Mouse (Mus musculus): ENCODE results near the gene Pik3ca. TPM values are rescaled to one million over a fixed set of nuclear protein-coding genes. Genes with fewer than 3 reads are reported as not detected.

Gene Pik3ca
- polyA plus RNA-seq, 1 experiment from 2014 or later, result 8.7 TPM

GRCm38 (mm10) chr3:32373236-32373635 lies 24.2 kb upstream of the Pik3ca start:
- WGBS, result 80% methylated on average over 6 of the region's 6 CpGs
- Histone ChIP-seq H3K9ac (no peak overlapping the region), H3K4me3 (no peak overlapping the region), H3K27ac (ENCODE audit: poor library complexity, severe bottlenecking) (no peak overlapping the region), H3K36me3 (no peaks in the 10 kb centered on the region), H3K27me3 (replicated peaks) (no peaks in the 10 kb centered on the region), H3K9me3 (replicated peaks) (no peaks in the 10 kb centered on the region), H3K4me2 (no peak overlapping the region), H3K4me1 (replicated peaks) (no peaks in the 10 kb centered on the region)
- no peak for ATAC-seq (ENCODE audit: insufficient number of reproducible peaks, low FRiP score)

GRCm38 (mm10) chr3:32379891-32380290 lies 17.6 kb upstream of the Pik3ca start:
- no peak overlapping the region for H3K4me3 ChIP-seq
- no peaks in the 10 kb centered on the region for H3K36me3 ChIP-seq
- 36% methylated on average over 2 of the region's 2 CpGs for WGBS
- H3K27ac ChIP-seq (ENCODE audit: poor library complexity, severe bottlenecking), result no peak overlapping the region
- H3K4me2 ChIP-seq, result no peak overlapping the region
- ATAC-seq (ENCODE audit: insufficient number of reproducible peaks, low FRiP score), result no peak
- no peaks in the 10 kb centered on the region for H3K4me1 ChIP-seq (replicated peaks)
- no peak overlapping the region for H3K9ac ChIP-seq
- no peaks in the 10 kb centered on the region for H3K27me3 ChIP-seq (replicated peaks)
- H3K9me3 ChIP-seq (replicated peaks), result no peaks in the 10 kb centered on the region

- no peak overlapping the region for H3K27ac ChIP-seq (ENCODE audit: poor library complexity, severe bottlenecking)
- no peaks in the 10 kb centered on the region for H3K27me3 ChIP-seq (replicated peaks)
- ATAC-seq (ENCODE audit: insufficient number of reproducible peaks, low FRiP score), result no peak
- H3K4me2 ChIP-seq, result no peak overlapping the region
- no peaks in the 10 kb centered on the region for H3K4me1 ChIP-seq (replicated peaks)
- no peaks in the 10 kb centered on the region for H3K9me3 ChIP-seq (replicated peaks)
- H3K36me3 ChIP-seq, result no peaks in the 10 kb centered on the region
- H3K9ac ChIP-seq, result no peak overlapping the region
- H3K4me3 ChIP-seq, result no peak overlapping the region
- WGBS, result 63% methylated on average over 3 of the region's 3 CpGs
Observed at GRCm38 (mm10) chr3:32381556-32381955, 15.9 kb upstream of the Pik3ca start.

DNA sequence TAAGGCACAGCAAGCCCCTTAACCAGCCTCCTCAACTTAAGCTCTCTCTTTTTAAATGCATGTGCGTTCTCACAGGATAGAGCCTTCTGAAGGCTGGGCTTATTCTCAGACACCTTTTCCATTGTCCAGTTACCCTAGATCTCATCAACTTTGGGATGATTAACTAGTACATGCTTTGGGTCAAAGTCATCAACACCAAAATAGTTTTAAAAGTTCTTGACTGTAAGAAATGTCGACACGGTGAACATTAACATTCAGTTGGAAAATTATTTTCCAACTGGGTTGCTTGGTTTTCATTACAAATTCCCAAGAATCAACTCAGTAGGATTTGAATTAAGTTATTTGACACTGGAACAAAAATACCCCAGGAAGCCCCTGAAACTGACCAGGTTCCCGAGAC lies 4.6 kb upstream of the Pik3ca start:
- 81% methylated on average over 4 of the region's 4 CpGs for WGBS
- H3K9me3 ChIP-seq (replicated peaks), result no peaks in the 10 kb centered on the region
- no peak overlapping the region for H3K4me2 ChIP-seq
- no peaks in the 10 kb centered on the region for H3K4me1 ChIP-seq (replicated peaks)
- ATAC-seq (ENCODE audit: insufficient number of reproducible peaks, low FRiP score), result no peak
- no peak overlapping the region for H3K4me3 ChIP-seq
- no peak overlapping the region for H3K9ac ChIP-seq
- H3K27me3 ChIP-seq (replicated peaks), result no peaks in the 10 kb centered on the region
- H3K27ac ChIP-seq (ENCODE audit: poor library complexity, severe bottlenecking), result no peak overlapping the region
- no peaks in the 10 kb centered on the region for H3K36me3 ChIP-seq

GRCm38 (mm10) chr3:32393986-32394385 lies 3.5 kb upstream of the Pik3ca start:
- no peak overlapping the region for H3K27ac ChIP-seq (ENCODE audit: poor library complexity, severe bottlenecking)
- H3K36me3 ChIP-seq, result no peaks in the 10 kb centered on the region
- H3K4me1 ChIP-seq (replicated peaks), result peaks cover 5% of the 10 kb centered on the region
- H3K4me3 ChIP-seq, result no peak overlapping the region
- no peak overlapping the region for H3K4me2 ChIP-seq
- no peaks in the 10 kb centered on the region for H3K27me3 ChIP-seq (replicated peaks)
- ATAC-seq (ENCODE audit: insufficient number of reproducible peaks, low FRiP score), result no peak
- WGBS, result 84% methylated on average over 8 of the region's 8 CpGs
- H3K9ac ChIP-seq, result no peak overlapping the region
- H3K9me3 ChIP-seq (replicated peaks), result no peaks in the 10 kb centered on the region

DNA sequence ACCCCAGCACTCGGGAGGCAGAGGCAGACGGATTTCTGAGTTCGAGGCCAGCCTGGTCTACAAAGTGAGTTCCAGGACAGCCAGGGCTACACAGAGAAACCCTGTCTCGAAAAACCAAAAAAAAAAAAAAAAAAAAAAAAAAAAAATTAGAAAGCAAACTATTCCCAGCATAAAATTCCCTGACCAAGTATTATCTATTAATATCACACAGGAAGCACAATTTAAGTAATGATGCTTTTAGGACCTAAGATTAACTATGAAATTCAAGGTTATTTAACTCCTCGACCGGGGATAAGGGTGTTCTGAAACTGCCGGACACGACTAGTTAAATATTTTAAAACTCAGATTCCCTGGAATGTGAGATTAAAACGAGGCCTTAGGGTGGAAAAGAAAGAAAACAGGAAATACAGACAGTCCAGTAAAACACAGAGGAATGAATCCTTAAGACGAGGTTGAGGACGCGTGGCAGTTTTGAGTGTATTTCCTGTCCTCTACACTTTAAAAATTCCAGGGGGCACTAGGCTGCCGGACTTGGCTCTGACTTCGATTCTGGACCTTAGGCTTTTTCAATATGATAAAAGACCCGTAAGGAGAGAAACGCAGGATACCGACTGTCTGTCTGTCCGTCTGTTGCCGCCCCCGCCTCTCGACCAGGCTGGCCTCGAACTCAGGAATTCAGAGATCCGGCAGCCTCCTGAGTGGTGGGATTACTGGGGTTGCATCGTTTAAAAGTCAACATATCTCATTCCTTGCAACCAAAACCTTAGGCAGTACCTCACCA lies 1.5 kb upstream of the Pik3ca start:
- H3K27me3 ChIP-seq (replicated peaks), result no peaks in the 10 kb centered on the region
- WGBS, result 18% methylated on average over 23 of the region's 24 CpGs
- no peak for ATAC-seq (ENCODE audit: insufficient number of reproducible peaks, low FRiP score)
- H3K36me3 ChIP-seq, result no peaks in the 10 kb centered on the region
- H3K4me2 ChIP-seq, result peak overlapping the region; percentile 79
- no peaks in the 10 kb centered on the region for H3K9me3 ChIP-seq (replicated peaks)
- H3K4me3 ChIP-seq, result peak overlapping the region; percentile 92
- peak overlapping the region; percentile 69 for H3K9ac ChIP-seq
- peak overlapping the region; percentile 98 for H3K27ac ChIP-seq (ENCODE audit: poor library complexity, severe bottlenecking)
- H3K4me1 ChIP-seq (replicated peaks), result peaks cover 19% of the 10 kb centered on the region

DNA sequence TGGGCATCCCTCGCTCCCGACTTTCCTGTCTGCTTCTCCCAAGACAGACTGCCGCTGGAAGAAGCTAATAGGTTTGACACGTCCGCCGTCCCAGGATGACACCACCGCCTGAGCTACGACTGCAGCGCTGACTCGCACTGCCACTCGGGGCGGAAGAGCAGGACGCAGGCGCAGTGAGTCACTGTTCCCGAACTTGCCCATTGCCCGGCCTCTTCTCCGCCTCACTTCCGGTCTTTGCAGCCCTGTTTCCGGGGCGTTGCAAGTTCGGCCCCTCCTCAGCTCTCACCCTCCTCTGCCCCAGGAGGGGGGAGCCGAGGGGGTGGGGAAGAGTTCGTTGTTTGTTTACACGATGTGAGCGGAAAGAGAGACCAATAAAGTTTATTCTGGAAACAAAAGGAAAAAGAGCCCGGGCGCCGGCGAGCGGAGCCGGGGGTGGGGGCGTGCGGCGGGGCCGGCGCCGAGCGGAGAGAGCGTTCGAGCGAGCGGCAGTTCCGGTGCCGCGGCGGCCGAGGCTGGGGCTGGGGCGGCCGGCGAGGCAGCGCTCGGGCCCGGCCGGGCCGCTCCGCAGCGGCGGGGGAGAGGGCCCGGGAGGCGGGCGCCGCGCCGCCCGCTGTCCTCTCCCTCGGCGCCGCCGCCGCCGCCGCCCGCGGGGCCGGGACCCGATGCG lies 544 bp upstream of the Pik3ca start:
- H3K27me3 ChIP-seq (replicated peaks), result no peaks in the 10 kb centered on the region
- peaks cover 26% of the 10 kb centered on the region for H3K4me1 ChIP-seq (replicated peaks)
- peak overlapping the region; percentile 79 for H3K4me2 ChIP-seq
- no peaks in the 10 kb centered on the region for H3K36me3 ChIP-seq
- no peaks in the 10 kb centered on the region for H3K9me3 ChIP-seq (replicated peaks)
- peak overlapping the region; percentile 98 for H3K27ac ChIP-seq (ENCODE audit: poor library complexity, severe bottlenecking)
- WGBS, result under 1% methylated on average over 62 of the region's 77 CpGs
- ATAC-seq (ENCODE audit: insufficient number of reproducible peaks, low FRiP score), result peak; percentile 98
- peak overlapping the region; percentile 92 for H3K4me3 ChIP-seq
- peak overlapping the region; percentile 95 for H3K9ac ChIP-seq

DNA sequence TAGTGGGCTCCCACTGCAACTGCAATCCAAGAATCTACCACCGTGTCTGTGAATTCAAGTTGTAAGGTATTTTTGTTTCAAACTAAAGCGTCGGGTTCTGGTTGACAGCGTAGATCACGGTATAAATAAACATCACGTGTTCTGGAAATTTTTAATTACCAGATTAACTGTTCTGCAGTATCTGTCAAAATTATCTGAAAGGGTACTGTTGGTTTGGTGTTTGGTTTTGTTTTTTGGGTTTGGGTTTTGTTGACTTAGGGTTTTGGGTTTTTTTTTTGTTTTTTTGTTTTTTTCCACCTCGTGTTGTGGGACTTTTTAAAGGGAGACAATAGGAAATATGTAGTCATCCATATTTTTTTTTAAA lies 686 bp downstream of the Pik3ca start:
- no peaks in the 10 kb centered on the region for H3K36me3 ChIP-seq
- H3K4me2 ChIP-seq, result peak overlapping the region; percentile 68
- H3K4me3 ChIP-seq, result peak overlapping the region; percentile 92
- H3K4me1 ChIP-seq (replicated peaks), result peaks cover 32% of the 10 kb centered on the region
- WGBS, result 2% methylated on average over 7 of the region's 7 CpGs
- H3K27me3 ChIP-seq (replicated peaks), result no peaks in the 10 kb centered on the region
- H3K9me3 ChIP-seq (replicated peaks), result no peaks in the 10 kb centered on the region
- ATAC-seq (ENCODE audit: insufficient number of reproducible peaks, low FRiP score), result no peak
- H3K9ac ChIP-seq, result peak overlapping the region; percentile 95
- peak overlapping the region; percentile 98; the same call in 1 of the 2 replicates for H3K27ac ChIP-seq (ENCODE audit: poor library complexity, severe bottlenecking)

GRCm38 (mm10) chr3:32398623-32399022 lies 1.2 kb downstream of the Pik3ca start:
- 14% methylated on average over 4 of the region's 4 CpGs for WGBS
- Histone ChIP-seq H3K27ac (ENCODE audit: poor library complexity, severe bottlenecking) (peak overlapping the region; percentile 45; the same call in 1 of the 2 replicates), H3K9me3 (replicated peaks) (no peaks in the 10 kb centered on the region), H3K27me3 (replicated peaks) (no peaks in the 10 kb centered on the region), H3K9ac (peak overlapping the region; percentile 57; the same call in 1 of the 2 replicates), H3K4me3 (peak overlapping the region; percentile 21; the same call in 1 of the 2 replicates), H3K36me3 (no peaks in the 10 kb centered on the region), H3K4me2 (peak overlapping the region; percentile 63), H3K4me1 (replicated peaks) (peaks cover 37% of the 10 kb centered on the region)
- no peak for ATAC-seq (ENCODE audit: insufficient number of reproducible peaks, low FRiP score)

DNA sequence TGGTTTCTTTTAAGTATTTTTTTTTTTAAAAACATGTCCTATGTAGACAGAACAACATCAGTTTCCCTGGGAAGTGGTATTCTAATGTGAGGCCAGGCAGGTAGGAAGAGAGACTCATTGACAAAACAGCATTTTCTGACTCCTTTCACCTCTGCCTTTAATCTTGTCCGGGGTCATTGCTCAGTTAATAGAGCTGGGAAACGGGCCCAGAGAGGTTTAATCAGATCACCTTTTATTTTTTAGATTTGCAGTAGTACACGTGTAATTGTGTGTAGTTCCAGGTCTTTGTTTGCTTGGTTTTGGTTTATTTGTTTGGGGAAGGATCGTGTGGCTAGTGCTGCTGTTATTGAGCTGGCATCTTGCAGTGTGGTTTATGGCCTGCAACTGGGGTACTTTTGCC lies 1.9 kb downstream of the Pik3ca start:
- Histone ChIP-seq H3K4me2 (no peak overlapping the region), H3K4me1 (replicated peaks) (peaks cover 40% of the 10 kb centered on the region), H3K36me3 (no peaks in the 10 kb centered on the region), H3K4me3 (no peak overlapping the region), H3K27ac (ENCODE audit: poor library complexity, severe bottlenecking) (no peak overlapping the region), H3K9me3 (replicated peaks) (no peaks in the 10 kb centered on the region), H3K27me3 (replicated peaks) (no peaks in the 10 kb centered on the region), H3K9ac (no peak overlapping the region)
- no peak for ATAC-seq (ENCODE audit: insufficient number of reproducible peaks, low FRiP score)
- 60% methylated on average over 4 of the region's 4 CpGs for WGBS

- Histone ChIP-seq H3K27me3 (replicated peaks) (no peaks in the 10 kb centered on the region), H3K4me1 (replicated peaks) (peaks cover 43% of the 10 kb centered on the region), H3K4me3 (no peak overlapping the region), H3K9me3 (replicated peaks) (no peaks in the 10 kb centered on the region), H3K4me2 (no peak overlapping the region; the same call in 1 of the 2 replicates), H3K27ac (ENCODE audit: poor library complexity, severe bottlenecking) (no peak overlapping the region), H3K36me3 (no peaks in the 10 kb centered on the region), H3K9ac (no peak overlapping the region)
- ATAC-seq (ENCODE audit: insufficient number of reproducible peaks, low FRiP score), result no peak
- 54% methylated on average over 2 of the region's 2 CpGs for WGBS
Observed at GRCm38 (mm10) chr3:32399931-32400330, 2.5 kb downstream of the Pik3ca start.

All from heart, embryonic 12.5 days (tissue).